9 mouse cellular contexts compared by ENCODE assay signal in the genomic region with DNA sequence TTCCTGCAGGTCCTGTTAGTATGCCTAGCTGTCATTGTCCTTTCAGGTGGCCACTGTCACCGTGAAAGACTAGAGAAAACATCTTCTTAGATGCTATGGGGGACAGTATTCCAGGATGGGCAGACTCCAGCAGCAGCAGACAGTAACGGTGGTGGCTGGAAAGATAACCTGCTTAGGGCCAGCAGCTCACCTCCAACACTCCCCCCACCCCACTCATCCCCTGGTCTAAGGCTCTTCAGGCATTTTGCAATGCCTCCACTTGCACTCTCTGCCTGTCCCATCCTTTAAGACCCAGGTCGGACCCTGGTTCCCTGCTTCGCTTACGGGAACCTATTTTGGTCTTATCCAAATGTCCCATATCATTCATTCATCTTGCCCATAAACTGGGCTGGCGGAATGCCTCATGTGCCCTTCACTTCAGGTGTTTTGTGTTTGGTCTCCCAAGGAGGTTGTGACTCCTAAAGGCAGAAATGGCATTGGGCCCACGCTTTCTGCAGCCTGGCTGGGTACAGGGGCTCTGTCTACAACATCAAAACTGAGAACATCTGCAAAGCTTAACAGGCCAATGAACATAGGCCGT. TPM values are rescaled to one million over a fixed set of nuclear protein-coding genes. Genes with fewer than 3 reads are reported as not detected.
DNase-seq lines count a peak whose midpoint lies in the region; ATAC-seq and TF ChIP-seq lines count a peak whose summit lies in the region.
"Had no signal": no experiment of that assay in that cellular context is flagged by ENCODE, and none has a peak within 500 bp of the region (broad histone marks: within the 10 kb centered on the region; RNA-seq: fewer than 3 reads in every experiment).

No protein-coding gene starts in this region.

- no peak overlapping the region for H3K9ac ChIP-seq in limb, embryonic 14.5 days (ENCODE audit: low read depth, low read length, severe bottlenecking)

- TF ChIP-seq POLR2A in limb, embryonic 14.5 days (IDR thresholded peaks at IDR 0.05; ENCODE audit: borderline replicate concordance, extremely low read depth, insufficient read depth, insufficient read length): no peak
- TF ChIP-seq POLR2A in thymus, adult 2 months (IDR thresholded peaks at IDR 0.05; ENCODE audit: control insufficient read depth, extremely low read depth, insufficient read depth, low read length, poor library complexity): no peak

- peaks cover 51% of the 10 kb centered on the region for H3K4me1 ChIP-seq in limb, embryonic 14.5 days (ENCODE audit: control insufficient read depth, insufficient read depth, low read length)
- peaks cover 3% of the 10 kb centered on the region; the same call in 1 of the 2 replicates for H3K4me1 ChIP-seq in thymus, adult 2 months (replicated peaks; ENCODE audit: control insufficient read depth, insufficient read depth, low read length)

- H3K27me3 ChIP-seq in limb, embryonic 14.5 days (ENCODE audit: control insufficient read depth, insufficient read depth, low read length): no peaks in the 10 kb centered on the region
- peaks cover 34% of the 10 kb centered on the region for H3K27me3 ChIP-seq in thymus, adult 2 months (ENCODE audit: control insufficient read depth, insufficient read depth, low read length)

- 55% methylated on average over 8 of the region's 8 CpGs for WGBS in limb, embryonic 14.5 days
- 89% methylated on average over 8 of the region's 8 CpGs for WGBS in thymus, adult 2 months

- no peak for ATAC-seq in cerebellum, adult (ENCODE audit: insufficient number of reproducible peaks, low FRiP score, low TSS enrichment)
- no peak for ATAC-seq in limb, embryonic 14.5 days (ENCODE audit: low FRiP score, low read depth)

- H3K36me3 ChIP-seq in limb, embryonic 14.5 days (ENCODE audit: control insufficient read depth, insufficient read depth, low read length): no peaks in the 10 kb centered on the region
- H3K36me3 ChIP-seq in thymus, adult 2 months (ENCODE audit: control insufficient read depth, insufficient read depth, low read length): no peaks in the 10 kb centered on the region

- DNase-seq in cerebellum, postnatal 10 days: peak; percentile 48 to 55
- DNase-seq in urinary bladder, adult 2 months (ENCODE audit: low spot score): peak; percentile 23
- no peak for DNase-seq in urinary bladder, postnatal 4 days (ENCODE audit: low spot score in 2 of 2)
- DNase-seq in limb, embryonic 14.5 days (ENCODE audit: low spot score): no peak
- no peak for DNase-seq in yolk sac, embryonic 10.5 days (ENCODE audit: low spot score)
- DNase-seq in thymus, adult 2 months: no peak
- DNase-seq in frontal cortex, postnatal 14 days (ENCODE audit: low spot score in 2 of 2): no peak
- DNase-seq: right cerebral cortex, postnatal 14 days had no signal

- peak overlapping the region; percentile 76; the same call in 1 of the 2 replicates for H3K4me3 ChIP-seq in limb, embryonic 14.5 days (replicated peaks; ENCODE audit: low read length)
- H3K4me3 ChIP-seq in thymus, adult 2 months (ENCODE audit: control insufficient read depth, insufficient read depth, low read length): no peak overlapping the region

- TF ChIP-seq CTCF in thymus, adult 2 months (IDR thresholded peaks at IDR 0.05; ENCODE audit: borderline replicate concordance, control insufficient read depth, extremely low read depth, insufficient read depth, low read length, poor library complexity): no peak

- H3K9me3 ChIP-seq in limb, embryonic 14.5 days (ENCODE audit: control insufficient read depth, low read length): no peaks in the 10 kb centered on the region

- H3K4me2 ChIP-seq in limb, embryonic 14.5 days (replicated peaks; ENCODE audit: low read depth, low read length, severe bottlenecking): peak overlapping the region; percentile 95

- peak overlapping the region; percentile 100 for H3K27ac ChIP-seq in limb, embryonic 14.5 days (replicated peaks; ENCODE audit: low read depth, low read length)
- H3K27ac ChIP-seq in thymus, adult 2 months (ENCODE audit: control insufficient read depth, insufficient read depth, low read length): no peak overlapping the region

RNA-seq across cellular contexts. Expression of gene Chpf2, which starts 17.0 kb away (rescaled TPM):
- 30.2 and 34.5 TPM in 2 replicates for polyA plus RNA-seq in urinary bladder, adult 2 months (2012; rRNA removed)
- 56.2 and 57.0 TPM in 2 replicates for polyA plus RNA-seq in limb, embryonic 14.5 days (2012; rRNA removed)
- 21.3 and 23.1 TPM in 2 replicates for polyA plus RNA-seq in limb, embryonic 14.5 days (2014; fragmentation: Nextera tagmentation; extraction: Ambion mirVana)
- 53.5 and 55.5 TPM in 2 replicates for polyA plus RNA-seq in thymus, adult 2 months (2012; rRNA removed)

RNA-seq across cellular contexts. Expression of gene Smarcd3, which starts 20.7 kb away (rescaled TPM):
- polyA plus RNA-seq in urinary bladder, adult 2 months (2012; rRNA removed): 80.3 and 83.2 TPM in 2 replicates
- 91.5 and 93.6 TPM in 2 replicates for polyA plus RNA-seq in limb, embryonic 14.5 days (2012; rRNA removed)
- polyA plus RNA-seq in limb, embryonic 14.5 days (2014; fragmentation: Nextera tagmentation; extraction: Ambion mirVana): 52.7 and 59.6 TPM in 2 replicates
- 3.7 and 6.1 TPM in 2 replicates for polyA plus RNA-seq in thymus, adult 2 months (2012; rRNA removed)

RNA-seq across cellular contexts. Expression of gene Abcf2, which starts 26.3 kb away (rescaled TPM):
- 44.5 and 50.0 TPM in 2 replicates for polyA plus RNA-seq in urinary bladder, adult 2 months (2012; rRNA removed)
- 81.0 and 82.5 TPM in 2 replicates for polyA plus RNA-seq in limb, embryonic 14.5 days (2012; rRNA removed)
- 94.3 TPM in 2 replicates for polyA plus RNA-seq in limb, embryonic 14.5 days (2014; fragmentation: Nextera tagmentation; extraction: Ambion mirVana)
- polyA plus RNA-seq in thymus, adult 2 months (2012; rRNA removed): 117 and 121 TPM in 2 replicates

RNA-seq across cellular contexts. Expression of gene 4931409K22Rik, which starts 46.9 kb away (rescaled TPM):
- polyA plus RNA-seq in urinary bladder, adult 2 months (2012; rRNA removed): not detected in 2 replicates
- polyA plus RNA-seq in limb, embryonic 14.5 days (2012; rRNA removed): 0.35 and 0.51 TPM in 2 replicates
- 0.12 and 0.17 TPM in 2 replicates for polyA plus RNA-seq in limb, embryonic 14.5 days (2014; fragmentation: Nextera tagmentation; extraction: Ambion mirVana)
- polyA plus RNA-seq in thymus, adult 2 months (2012; rRNA removed): not detected in 2 replicates

Comparison
In these comparisons a context has a peak if more than half of its experiments do, and no peak if none do; other contexts are left out.
1. DNase-seq: peak in cerebellum, postnatal 10 days (2 of 2) and urinary bladder, adult 2 months (single experiment); none in urinary bladder, postnatal 4 days (0 of 2), limb, embryonic 14.5 days (single experiment), yolk sac, embryonic 10.5 days (single experiment), thymus, adult 2 months (single experiment) and frontal cortex, postnatal 14 days (0 of 2).